Mouse (Mus musculus) small intestine, adult 2 months (tissue): ENCODE results near the gene Ptpn18. TPM values are rescaled to one million over a fixed set of nuclear protein-coding genes. Genes with fewer than 3 reads are reported as not detected.

Source experiments
- H3K27ac ChIP-seq: fragments of 200-500 bp; 2 replicates; pipeline ENCODE4 v1.5.1; 2012; ENCODE audit warnings: low read depth, low read length, control low read depth, inconsistent platforms; ENCODE audit not compliant: insufficient read depth
- H3K27me3 ChIP-seq: fragments of 200-500 bp; 2 replicates; pipeline ENCODE4 v1.6.1; 2012; ENCODE audit warnings: mild to moderate bottlenecking, moderate library complexity, low read length, inconsistent platforms; ENCODE audit not compliant: control insufficient read depth, insufficient read depth
- H3K36me3 ChIP-seq: fragments of 200-500 bp; 2 replicates; pipeline ENCODE4 v1.6.1; 2012; ENCODE audit warnings: mild to moderate bottlenecking, low read length, control low read depth, inconsistent platforms; ENCODE audit not compliant: control insufficient read depth, insufficient read depth
- H3K4me1 ChIP-seq: fragments of 200-500 bp; 2 replicates; pipeline ENCODE4 v1.6.1; 2012; ENCODE audit warnings: low read length, inconsistent platforms, mixed read lengths; ENCODE audit not compliant: control insufficient read depth, insufficient read depth, insufficient read length
- H3K4me3 ChIP-seq: fragments of 200-500 bp; 2 replicates; pipeline ENCODE4 v1.5.1; 2012; ENCODE audit warnings: low read depth, mild to moderate bottlenecking, control low read depth, inconsistent platforms, low read length, moderate library complexity
- CTCF ChIP-seq: fragments of 200-500 bp; IDR thresholded peaks from 2 replicates; pipeline ENCODE4 v1.5.1; 2012; ENCODE audit warnings: low read depth, mild to moderate bottlenecking, control low read depth, inconsistent platforms, low read length, moderate library complexity, mixed read lengths; ENCODE audit not compliant: insufficient replicate concordance, insufficient read length; ENCODE audit errors: extremely low read depth
- POLR2A ChIP-seq: fragments of 200-500 bp; IDR thresholded peaks from 2 replicates; pipeline ENCODE4 v1.6.1; 2012; ENCODE audit warnings: low read depth, mild to moderate bottlenecking, control low read depth, inconsistent platforms, low read length, moderate library complexity
- WGBS: fragments of 180-500 bp; shearing (Covaris S2); methylation state at CpG from one replicate; pipeline ENCODE4 v1.1.7; 2018; 5-methylcytosine and 5-hydroxymethylcytosine counted together
- polyA plus RNA-seq: library from polyadenylated mRNA; depleted of rRNA; stranded (reverse); fragments of >200 nt; gene quantifications from 2 replicates; pipeline ENCODE4 v1.2.3, GENCODE M21; 2012

The Ptpn18 gene
- polyA plus RNA-seq, 1 experiment: 351 TPM

GRCm38 (mm10) chr1:34489852-34490541, 30.4 kb downstream of the Ptpn18 start:
- 82% methylated on average over 6 of the region's 6 CpGs for WGBS
- TF ChIP-seq POLR2A (no peak), CTCF (no peak)

GRCm38 (mm10) chr1:34491480-34491879, 31.9 kb downstream of the Ptpn18 start:
- Histone ChIP-seq H3K36me3 (no peaks in the 10 kb centered on the region), H3K4me1 (no peaks in the 10 kb centered on the region), H3K27ac (no peak overlapping the region), H3K4me3 (no peak overlapping the region), H3K27me3 (no peaks in the 10 kb centered on the region)
- WGBS: 80% methylated on average over 4 of the region's 4 CpGs
- TF ChIP-seq POLR2A: no peak
- no peak for TF ChIP-seq CTCF

More at GRCm38 (mm10) chr1:34489852-34490541, 30.4 kb downstream of the Ptpn18 start:
- Histone ChIP-seq H3K27ac (no peak overlapping the region), H3K4me3 (no peak overlapping the region), H3K4me1 (0 out of 2 replicates have a peak, but pooled peaks cover 2% of the 10 kb centered on the region), H3K27me3 (no peaks in the 10 kb centered on the region), H3K36me3 (no peaks in the 10 kb centered on the region)

- Histone ChIP-seq H3K36me3 (no peaks in the 10 kb centered on the region), H3K27ac (no peak overlapping the region), H3K4me1 (no peaks in the 10 kb centered on the region), H3K27me3 (no peaks in the 10 kb centered on the region), H3K4me3 (no peak overlapping the region)
- WGBS: 63% methylated on average over 3 of the region's 3 CpGs
- TF ChIP-seq POLR2A (no peak), CTCF (no peak)
Observed at GRCm38 (mm10) chr1:34502991-34503390, 43.4 kb downstream of the Ptpn18 start.

GRCm38 (mm10) chr1:34505307-34505706, 45.7 kb downstream of the Ptpn18 start:
- TF ChIP-seq CTCF: no peak
- 55% methylated on average over 7 of the region's 7 CpGs for WGBS
- Histone ChIP-seq H3K4me1 (no peaks in the 10 kb centered on the region), H3K27ac (no peak overlapping the region), H3K27me3 (no peaks in the 10 kb centered on the region), H3K36me3 (no peaks in the 10 kb centered on the region), H3K4me3 (no peak overlapping the region)

GRCm38 (mm10) chr1:34505970-34506551, 46.5 kb downstream of the Ptpn18 start:
- H3K27me3 ChIP-seq: no peaks in the 10 kb centered on the region
- H3K4me3 ChIP-seq: no peak overlapping the region
- no peak overlapping the region for H3K27ac ChIP-seq
- WGBS: 67% methylated on average over 4 of the region's 4 CpGs
- H3K4me1 ChIP-seq: no peaks in the 10 kb centered on the region
- H3K36me3 ChIP-seq: no peaks in the 10 kb centered on the region
- TF ChIP-seq POLR2A: no peak
- TF ChIP-seq CTCF: no peak

GRCm38 (mm10) chr1:34507986-34508385, 48.4 kb downstream of the Ptpn18 start:
- Histone ChIP-seq H3K4me3 (no peak overlapping the region), H3K27me3 (no peaks in the 10 kb centered on the region), H3K36me3 (no peaks in the 10 kb centered on the region), H3K4me1 (no peaks in the 10 kb centered on the region), H3K27ac (no peak overlapping the region)
- 91% methylated on average over 3 of the region's 3 CpGs for WGBS
- no peak for TF ChIP-seq POLR2A
- no peak for TF ChIP-seq CTCF

- WGBS: 12% methylated on average over 7 of the region's 7 CpGs
- TF ChIP-seq POLR2A (no peak), CTCF (no peak)
Observed at GRCm38 (mm10) chr1:34510575-34510981, 51.0 kb downstream of the Ptpn18 start.

More at GRCm38 (mm10) chr1:34510575-34510981, 51.0 kb downstream of the Ptpn18 start:
- no peak overlapping the region for H3K27ac ChIP-seq
- H3K4me1 ChIP-seq: no peaks in the 10 kb centered on the region
- H3K27me3 ChIP-seq: no peaks in the 10 kb centered on the region
- H3K4me3 ChIP-seq: peak overlapping the region; percentile 23; the same call in 1 of the 2 replicates
- no peaks in the 10 kb centered on the region for H3K36me3 ChIP-seq
